Mouse (Mus musculus) spleen, adult 2 months (tissue): ENCODE results near the gene Krt9. TPM values are rescaled to one million over a fixed set of nuclear protein-coding genes. Genes with fewer than 3 reads are reported as not detected.

Experiments
- DNase-seq, 2 experiments: peaks; one replicate each; pipeline versions ENCODE4 v3.0.0 to v3.0.0-alpha.2; 2012 to 2021; ENCODE audit warnings: low spot score in 2 of 2, low read depth in 1 of 2
- H3K27ac ChIP-seq: fragments of 200-500 bp; 2 replicates; pipeline ENCODE4 v1.5.1; 2012; ENCODE audit warnings: low read length, inconsistent platforms; ENCODE audit not compliant: insufficient read depth
- H3K27me3 ChIP-seq: fragments of 200-500 bp; 2 replicates; pipeline ENCODE4 v1.6.1; 2012; ENCODE audit warnings: mild to moderate bottlenecking, moderate library complexity, low read length, inconsistent platforms; ENCODE audit not compliant: control insufficient read depth, insufficient read depth
- H3K36me3 ChIP-seq: fragments of 200-500 bp; 2 replicates; pipeline ENCODE4 v1.6.1; 2012; ENCODE audit warnings: mild to moderate bottlenecking, low read length, inconsistent platforms; ENCODE audit not compliant: control insufficient read depth, insufficient read depth
- H3K4me1 ChIP-seq: fragments of 200-500 bp; 2 replicates; pipeline ENCODE4 v1.6.1; 2011; ENCODE audit warnings: inconsistent platforms; ENCODE audit not compliant: control insufficient read depth, insufficient read depth, insufficient read length
- H3K4me3 ChIP-seq: fragments of 200-500 bp; 2 replicates; pipeline ENCODE4 v1.5.1; 2011; ENCODE audit warnings: mild to moderate bottlenecking, inconsistent platforms; ENCODE audit not compliant: insufficient read depth, insufficient read length; ENCODE audit errors: extremely low read depth
- CTCF ChIP-seq: fragments of 200-500 bp; IDR thresholded peaks from 2 replicates; pipeline ENCODE4 v1.5.1; 2011; ENCODE audit warnings: mild to moderate bottlenecking, inconsistent platforms; ENCODE audit not compliant: insufficient read depth, insufficient read length, insufficient replicate concordance; ENCODE audit errors: extremely low read depth
- POLR2A ChIP-seq: fragments of 200-500 bp; IDR thresholded peaks from 2 replicates; pipeline ENCODE4 v1.6.1; 2011; ENCODE audit warnings: low read depth, low read length, inconsistent platforms
- WGBS: fragments of 180-500 bp; shearing (Covaris S2); methylation state at CpG from one replicate; pipeline ENCODE4 v1.1.7; 2018; 5-methylcytosine and 5-hydroxymethylcytosine counted together
- polyA plus RNA-seq: library from polyadenylated mRNA; depleted of rRNA; stranded (reverse); fragments of >200 nt; gene quantifications from 2 replicates; pipeline ENCODE4 v1.2.3, GENCODE M21; 2012; rRNA removed

Krt9 gene
- polyA plus RNA-seq, 1 experiment = not detected

GRCm38 (mm10) chr11:100138809-100139208 is 54.2 kb downstream of the Krt9 start:
- no peak overlapping the region for H3K27ac ChIP-seq
- H3K36me3 ChIP-seq = no peaks in the 10 kb centered on the region
- H3K4me1 ChIP-seq = no peaks in the 10 kb centered on the region
- DNase-seq = no peak
- no peaks in the 10 kb centered on the region for H3K27me3 ChIP-seq
- 80% methylated on average over 7 of the region's 7 CpGs for WGBS
- H3K4me3 ChIP-seq = no peak overlapping the region
- TF ChIP-seq CTCF = no peak
- no peak for TF ChIP-seq POLR2A

- Histone ChIP-seq H3K27ac (no peak overlapping the region), H3K36me3 (no peaks in the 10 kb centered on the region), H3K4me1 (no peaks in the 10 kb centered on the region), H3K27me3 (no peaks in the 10 kb centered on the region), H3K4me3 (no peak overlapping the region)
- 72% methylated on average over 5 of the region's 5 CpGs for WGBS
- DNase-seq = no peak
- no peak for TF ChIP-seq CTCF
- TF ChIP-seq POLR2A = no peak
Measured at GRCm38 (mm10) chr11:100137693-100138092, 55.4 kb downstream of the Krt9 start.

Other genes starting within 250 kb of the Krt9 start
- not detected in 2 replicates for gene Krtap9-5, start 244.8 kb downstream of the Krt9 start, polyA plus RNA-seq
- not detected in 2 replicates for gene Krtap29-1, start 214.2 kb downstream of the Krt9 start, polyA plus RNA-seq
- not detected in 2 replicates for gene Krtap16-1, start 206.6 kb downstream of the Krt9 start, polyA plus RNA-seq
- gene Krtap17-1, start 199.3 kb downstream of the Krt9 start, polyA plus RNA-seq = not detected in 2 replicates
- gene Krt33a, start 177.0 kb downstream of the Krt9 start, polyA plus RNA-seq = not detected in 2 replicates
- not detected in 2 replicates for gene Krt33b, start 163.4 kb downstream of the Krt9 start, polyA plus RNA-seq
- not detected in 2 replicates for gene Krt34, start 151.7 kb downstream of the Krt9 start, polyA plus RNA-seq
- gene Krt31, start 142.7 kb downstream of the Krt9 start, polyA plus RNA-seq = not detected in 2 replicates
- gene Krt32, start 105.0 kb downstream of the Krt9 start, polyA plus RNA-seq = not detected in 2 replicates
- not detected in 2 replicates for gene Krt35, start 97.0 kb downstream of the Krt9 start, polyA plus RNA-seq
- gene Krt36, start 87.6 kb downstream of the Krt9 start, polyA plus RNA-seq = not detected in 2 replicates
- 0.08 TPM in 1 of 2 replicates, not detected in the other for gene Krt13, start 71.7 kb downstream of the Krt9 start, polyA plus RNA-seq
- not detected in 2 replicates for gene Krt15, start 57.3 kb downstream of the Krt9 start, polyA plus RNA-seq
- gene Krt19, start 44.6 kb downstream of the Krt9 start, polyA plus RNA-seq = 3.2 and 4.9 TPM in 2 replicates
- gene Krt14, start 14.3 kb upstream of the Krt9 start, polyA plus RNA-seq = 0.20 TPM in 1 of 2 replicates, not detected in the other
- gene Krt16, start 55.7 kb upstream of the Krt9 start, polyA plus RNA-seq = not detected in 2 replicates
- gene Krt17, start 67.8 kb upstream of the Krt9 start, polyA plus RNA-seq = not detected in 2 replicates
- gene Krt42, start 76.6 kb upstream of the Krt9 start, polyA plus RNA-seq = not detected in 2 replicates
- 74.0 and 83.2 TPM in 2 replicates for gene Eif1, start 126.6 kb upstream of the Krt9 start, polyA plus RNA-seq
- gene Gast, start 141.2 kb upstream of the Krt9 start, polyA plus RNA-seq = not detected in 2 replicates
- gene Hap1, start 162.9 kb upstream of the Krt9 start, polyA plus RNA-seq = 22.0 and 24.7 TPM in 2 replicates
- 84.5 and 91.6 TPM in 2 replicates for gene Jup, start 204.5 kb upstream of the Krt9 start, polyA plus RNA-seq
- 6.7 and 11.1 TPM in 2 replicates for gene P3h4, start 221.6 kb upstream of the Krt9 start, polyA plus RNA-seq
- gene Fkbp10, start 222.5 kb upstream of the Krt9 start, polyA plus RNA-seq = 14.9 and 16.7 TPM in 2 replicates
- gene Nt5c3b, start 248.6 kb upstream of the Krt9 start, polyA plus RNA-seq = 28.8 and 40.8 TPM in 2 replicates
- 0.18 and 0.27 TPM in 2 replicates for gene Klhl10, start 248.7 kb upstream of the Krt9 start, polyA plus RNA-seq